Mouse (Mus musculus) MEL (cell line): ENCODE measurements at regions not wholly inside any gene's neighbourhood (a gene's known extent, or its start where the extent isn't known, plus 50 kb on each side); places are given as distances from the start of the nearest gene placed in this dataset.

ENCODE experiments used
- DNase-seq: peaks from one replicate; pipeline ENCODE4 v3.0.0; 2011; ENCODE audit warnings: low read depth, low spot score
- H3K27ac ChIP-seq: 2 replicates; pipeline ENCODE4 v1.5.1; 2012; ENCODE audit warnings: low read depth, mild to moderate bottlenecking, control low read depth, low read length, moderate library complexity; ENCODE audit not compliant: control insufficient read depth
- H3K27me3 ChIP-seq, 2 experiments: fragments of 150-350 bp in 1 of 2; sonication (generic) in 1 of 2; 2 replicates each; pipeline ENCODE4 v1.6.1; 2012; ENCODE audit warnings: low read length in 2 of 2, mild to moderate bottlenecking in 2 of 2, improper control_type of control experiment in 1 of 2, moderate library complexity in 1 of 2; ENCODE audit not compliant: insufficient read depth in 2 of 2, control insufficient read depth in 1 of 2
- H3K36me3 ChIP-seq, 2 experiments: 2 replicates each; pipeline ENCODE4 v1.6.1; 2012 to 2014; ENCODE audit warnings: low read length in 2 of 2, improper control_type of control experiment in 1 of 2, inconsistent platforms in 1 of 2, mild to moderate bottlenecking in 1 of 2; ENCODE audit not compliant: insufficient read depth in 2 of 2, control insufficient read depth in 1 of 2
- H3K4me1 ChIP-seq, 2 experiments: fragments of 150-350 bp in 1 of 2; sonication (generic) in 1 of 2; 2 replicates each; pipeline ENCODE4 v1.6.1; 2012; ENCODE audit warnings: low read length in 2 of 2, improper control_type of control experiment in 1 of 2, mild to moderate bottlenecking in 1 of 2; ENCODE audit not compliant: insufficient read depth in 2 of 2, control insufficient read depth in 1 of 2
- H3K4me3 ChIP-seq, 2 experiments: fragments of 150-350 bp in 1 of 2; sonication (generic) in 1 of 2; 2 replicates each; pipeline ENCODE4 v1.5.1; 2012; ENCODE audit warnings: low read depth in 2 of 2, low read length in 2 of 2, mild to moderate bottlenecking in 2 of 2, moderate library complexity in 2 of 2, control low read depth in 1 of 2, improper control_type of control experiment in 1 of 2; ENCODE audit not compliant: control insufficient read depth in 1 of 2, insufficient read depth in 1 of 2
- H3K79me2 ChIP-seq: 2 replicates; pipeline ENCODE4 v1.6.1; 2012; ENCODE audit warnings: mild to moderate bottlenecking, low read length, moderate library complexity; ENCODE audit not compliant: control insufficient read depth, poor library complexity, insufficient read depth
- H3K9ac ChIP-seq: 2 replicates; pipeline ENCODE4 v1.6.1; 2012; ENCODE audit warnings: low read depth, mild to moderate bottlenecking, control low read depth, low read length, moderate library complexity; ENCODE audit not compliant: control insufficient read depth, poor library complexity, severe bottlenecking
- H3K9me3 ChIP-seq: fragments of 150-350 bp; sonication (generic); replicated peaks from 2 replicates; pipeline ENCODE4 v1.6.1; 2012; ENCODE audit warnings: mild to moderate bottlenecking, low read length, improper control_type of control experiment, moderate library complexity; ENCODE audit not compliant: insufficient read depth
- CHD1 ChIP-seq: IDR thresholded peaks from 2 replicates; pipeline ENCODE4 v1.6.1; 2012; ENCODE audit warnings: low read depth, mild to moderate bottlenecking, inconsistent platforms, low read length, improper control_type of control experiment
- CHD2 ChIP-seq: IDR thresholded peaks from 2 replicates; pipeline ENCODE4 v1.6.1; 2011; ENCODE audit warnings: low read length, improper control_type of control experiment
- E2F4 ChIP-seq: IDR thresholded peaks from 2 replicates; pipeline ENCODE4 v1.6.1; 2011; ENCODE audit warnings: low read depth, low read length, improper control_type of control experiment, borderline replicate concordance
- HCFC1 ChIP-seq: IDR thresholded peaks from 2 replicates; pipeline ENCODE4 v1.6.1; 2012; ENCODE audit warnings: low read depth, mild to moderate bottlenecking, inconsistent platforms, low read length, improper control_type of control experiment, moderate library complexity
- MAX ChIP-seq: IDR thresholded peaks from 2 replicates; pipeline ENCODE4 v1.6.1; 2011; ENCODE audit warnings: low read length, improper control_type of control experiment
- MYB ChIP-seq: IDR thresholded peaks from 2 replicates; pipeline ENCODE4 v1.6.1; 2011; ENCODE audit warnings: mild to moderate bottlenecking, low read depth, low read length, improper control_type of control experiment
- NELFE ChIP-seq: IDR thresholded peaks from 2 replicates; pipeline ENCODE4 v1.6.1; 2011; ENCODE audit warnings: low read depth, low read length, improper control_type of control experiment
- NRF1 ChIP-seq: IDR thresholded peaks from 2 replicates; pipeline ENCODE4 v1.6.1; 2014; ENCODE audit warnings: low read depth, mild to moderate bottlenecking, inconsistent platforms, low read length, improper control_type of control experiment, moderate library complexity; ENCODE audit not compliant: poor library complexity, insufficient read depth, severe bottlenecking
- POLR2A ChIP-seq, 2 experiments: IDR thresholded peaks; 2 replicates each; pipeline ENCODE4 v1.6.1; 2011 to 2012; ENCODE audit warnings: low read length in 2 of 2, mild to moderate bottlenecking in 2 of 2, control low read depth in 1 of 2, improper control_type of control experiment in 1 of 2, low read depth in 1 of 2, moderate library complexity in 1 of 2; ENCODE audit not compliant: control insufficient read depth in 1 of 2, insufficient read depth in 1 of 2, poor library complexity in 1 of 2
- POLR2AphosphoS5 ChIP-seq: IDR thresholded peaks from 2 replicates; pipeline ENCODE4 v1.6.1; 2012; ENCODE audit warnings: low read depth, borderline replicate concordance, mild to moderate bottlenecking, inconsistent platforms, low read length, moderate library complexity, mixed read lengths
- RCOR1 ChIP-seq: IDR thresholded peaks from 2 replicates; pipeline ENCODE4 v1.6.1; 2012; ENCODE audit warnings: low read depth, mild to moderate bottlenecking, inconsistent platforms, low read length, improper control_type of control experiment
- TAL1 ChIP-seq: IDR thresholded peaks from 2 replicates; pipeline ENCODE4 v1.6.1; 2012; ENCODE audit warnings: mild to moderate bottlenecking, inconsistent platforms, low read length, moderate library complexity, mixed read lengths
- TCF12 ChIP-seq: IDR thresholded peaks from 2 replicates; pipeline ENCODE4 v1.6.1; 2014; ENCODE audit warnings: low read depth, mild to moderate bottlenecking, inconsistent platforms, low read length, improper control_type of control experiment, moderate library complexity
- UBTF ChIP-seq: IDR thresholded peaks from 2 replicates; pipeline ENCODE4 v1.6.1; 2012; ENCODE audit warnings: low read depth, mild to moderate bottlenecking, inconsistent platforms, low read length, improper control_type of control experiment, moderate library complexity, borderline replicate concordance; ENCODE audit not compliant: insufficient read depth
- USF2 ChIP-seq, 2 experiments: IDR thresholded peaks; 2 replicates each; pipeline ENCODE4 v1.6.1; 2011 to 2012; ENCODE audit warnings: improper control_type of control experiment in 2 of 2, low read length in 2 of 2, borderline replicate concordance in 1 of 2, inconsistent platforms in 1 of 2, low read depth in 1 of 2, mild to moderate bottlenecking in 1 of 2; ENCODE audit not compliant: insufficient read depth in 1 of 2
- ZC3H11A ChIP-seq: IDR thresholded peaks from 2 replicates; pipeline ENCODE4 v1.6.1; 2012; ENCODE audit warnings: low read depth, mild to moderate bottlenecking, inconsistent platforms, low read length, improper control_type of control experiment
- ZMIZ1 ChIP-seq: IDR thresholded peaks from 2 replicates; pipeline ENCODE4 v1.6.1; 2012; ENCODE audit warnings: low read depth, mild to moderate bottlenecking, inconsistent platforms, low read length, improper control_type of control experiment, moderate library complexity
- ZNF384 ChIP-seq: IDR thresholded peaks from 2 replicates; pipeline ENCODE4 v1.6.1; 2012; ENCODE audit warnings: low read depth, mild to moderate bottlenecking, inconsistent platforms, low read length, improper control_type of control experiment

DNA sequence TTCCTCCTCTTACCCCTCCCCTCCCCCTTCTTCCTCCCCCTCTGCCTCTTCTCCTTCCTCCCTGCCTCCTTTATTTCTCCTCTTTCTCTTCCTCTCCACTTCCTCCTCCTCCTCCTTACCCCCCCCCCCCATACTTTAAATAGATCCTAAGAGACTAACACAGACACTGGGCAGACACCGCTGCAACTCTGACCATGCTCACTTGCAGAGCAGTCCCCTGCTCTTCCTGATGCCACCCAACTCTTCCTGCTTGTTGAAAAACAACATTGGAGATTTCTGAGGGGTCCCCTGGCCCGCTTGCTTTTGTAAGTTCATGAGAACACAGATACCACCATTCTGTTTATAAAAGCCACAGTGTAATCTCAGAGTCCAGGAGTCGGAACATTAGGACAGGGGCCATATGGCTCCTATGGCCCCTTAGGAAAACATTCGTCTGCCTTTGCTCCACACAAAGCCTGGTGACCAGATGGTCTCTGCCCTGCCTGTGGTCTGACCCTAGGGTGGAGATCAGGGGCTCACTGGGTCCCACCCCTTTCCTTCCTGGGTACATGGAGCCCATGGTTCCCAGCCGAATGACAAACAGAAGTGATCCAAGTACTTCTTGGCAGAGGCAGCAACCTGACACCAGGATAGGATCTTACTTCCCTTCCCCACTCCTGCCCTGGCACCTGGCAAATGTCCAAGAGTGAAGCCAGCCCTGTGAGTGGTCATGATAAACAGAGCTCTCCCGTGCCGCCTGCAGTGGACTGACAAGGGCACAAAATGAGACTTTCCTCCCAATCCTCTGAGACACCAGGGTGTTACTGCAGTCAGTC lies 123.1 kb downstream of the Ets2 start (continued):
- TF ChIP-seq UBTF (no peak), TAL1 (peak; percentile 94), CHD1 (no peak), NELFE (no peak), ZNF384 (no peak), CHD2 (no peak), POLR2A (IDR thresholded peaks at IDR 0.05; ENCODE audit: control insufficient read depth in 1 of 2, insufficient read depth in 1 of 2, low read depth in 1 of 2, low read length in 2 of 2, poor library complexity in 1 of 2) (no peak), POLR2AphosphoS5 (no peak), RCOR1 (peak; percentile 54; the same call in 1 of the 2 replicates), MYB (no peak), ZMIZ1 (no peak), E2F4 (no peak)

DNA sequence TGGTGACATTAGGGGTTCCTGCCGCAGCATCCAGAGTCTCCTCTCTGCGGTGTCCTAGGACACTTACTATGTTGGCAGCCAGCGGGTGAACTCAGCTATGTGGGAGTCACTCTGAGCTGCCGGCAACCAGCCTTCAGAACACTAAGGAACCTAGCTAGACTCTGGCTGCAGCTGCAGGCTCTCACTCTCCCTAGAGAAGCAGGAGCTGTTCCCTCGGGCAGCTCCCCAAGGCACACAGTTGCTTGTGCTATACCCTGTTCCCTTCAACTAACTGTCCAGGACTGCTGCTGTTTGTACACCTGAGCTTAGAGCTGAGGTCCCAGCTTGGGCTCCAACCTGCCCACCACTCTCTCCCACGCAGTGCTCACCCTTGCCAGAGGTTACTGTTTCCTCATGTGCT lies 121.9 kb downstream of the Ets2 start:
- H3K27ac ChIP-seq = no peak overlapping the region
- H3K9ac ChIP-seq = no peak overlapping the region
- H3K27me3 ChIP-seq = no peaks in the 10 kb centered on the region
- no peak for DNase-seq
- no peak overlapping the region for H3K4me3 ChIP-seq
- H3K36me3 ChIP-seq = peaks cover 0 to 19% of the 10 kb centered on the region in 2 experiments; a peak in 2 of 4 replicates
- H3K79me2 ChIP-seq = no peaks in the 10 kb centered on the region
- TF ChIP-seq TCF12 (no peak), CHD2 (no peak), ZC3H11A (no peak), UBTF (no peak), POLR2A (IDR thresholded peaks at IDR 0.05; ENCODE audit: control insufficient read depth in 1 of 2, insufficient read depth in 1 of 2, low read depth in 1 of 2, low read length in 2 of 2, poor library complexity in 1 of 2) (no peak), USF2 (IDR thresholded peaks at IDR 0.05; ENCODE audit: borderline replicate concordance in 1 of 2, insufficient read depth in 1 of 2, low read depth in 1 of 2, low read length in 2 of 2) (no peak), MAX (no peak), NRF1 (no peak), HCFC1 (no peak), ZNF384 (no peak)
- H3K9me3 ChIP-seq = no peaks in the 10 kb centered on the region
- peaks cover 2 to 22% of the 10 kb centered on the region in 2 experiments; a peak in 3 of 4 replicates for H3K4me1 ChIP-seq
